Mouse (Mus musculus): ENCODE results near the gene Myh3. TPM values are rescaled to one million over a fixed set of nuclear protein-coding genes. Genes with fewer than 3 reads are reported as not detected.
A peak's percentile ranks its signal among the peaks of the same experiment; 100 is the strongest.

The Myh3 gene
- polyA plus RNA-seq, 1 experiment: 876 TPM

DNA sequence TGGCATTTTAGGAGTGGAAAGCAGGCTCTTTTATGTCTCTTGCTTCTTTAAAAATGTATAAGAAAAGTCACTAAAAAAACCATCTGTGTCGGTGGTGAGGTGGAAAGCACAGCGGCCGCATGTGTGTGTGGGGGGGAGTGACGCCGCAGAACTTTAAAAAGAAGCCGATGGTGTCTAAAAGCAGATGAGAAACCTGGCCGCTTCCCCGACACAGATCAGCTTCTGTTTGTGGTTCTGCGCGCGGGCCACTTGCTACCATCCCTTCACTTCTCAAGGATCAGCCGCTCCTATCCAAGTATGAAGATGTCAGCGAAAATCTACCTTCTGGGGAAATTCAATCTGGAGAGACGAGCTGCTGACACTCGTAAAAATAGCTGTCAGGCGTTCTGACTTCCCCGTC, 47.3 kb downstream of the Myh3 start:
- H3K36me3 ChIP-seq (ENCODE audit: control insufficient read depth, insufficient read depth): no peaks in the 10 kb centered on the region
- H3ac ChIP-seq (ENCODE audit: control insufficient read depth, insufficient read length): no peak overlapping the region
- H3K4me2 ChIP-seq (ENCODE audit: low read depth): peak overlapping the region; percentile 13
- no peaks in the 10 kb centered on the region for H3K79me2 ChIP-seq (ENCODE audit: control insufficient read depth, insufficient read depth)
- no peak for TF ChIP-seq MYOD1 (IDR thresholded peaks at IDR 0.05; ENCODE audit: control insufficient read depth in 1 of 3, insufficient read length in 2 of 3, low read depth in 2 of 3)
- no peak for TF ChIP-seq POLR2AphosphoS2 (IDR thresholded peaks at IDR 0.05; ENCODE audit: insufficient read length, low read depth)
- no peak for TF ChIP-seq TCF12 (IDR thresholded peaks at IDR 0.05; ENCODE audit: insufficient read depth, poor library complexity, severe bottlenecking)
- TF ChIP-seq CEBPB (IDR thresholded peaks at IDR 0.05; ENCODE audit: insufficient read depth, poor library complexity, severe bottlenecking): no peak
- TF ChIP-seq USF1 (IDR thresholded peaks at IDR 0.05; ENCODE audit: low read depth): no peak
- no peak for TF ChIP-seq REST (IDR thresholded peaks at IDR 0.05; ENCODE audit: insufficient read depth, insufficient read length)
- TF ChIP-seq POLR2A (IDR thresholded peaks at IDR 0.05; ENCODE audit: insufficient read length, low read depth): no peak
- no peak for TF ChIP-seq MAX (IDR thresholded peaks at IDR 0.05; ENCODE audit: low read depth)
- no peak for TF ChIP-seq E2F4 (IDR thresholded peaks at IDR 0.05; ENCODE audit: insufficient read depth)
- TF ChIP-seq SRF (IDR thresholded peaks at IDR 0.05; ENCODE audit: control insufficient read depth, insufficient read length, low read depth): no peak
- TF ChIP-seq MYOG (IDR thresholded peaks at IDR 0.05; ENCODE audit: control insufficient read depth in 1 of 3, insufficient read depth in 1 of 3, insufficient read length in 2 of 3, low read depth in 2 of 3): no peak
- TF ChIP-seq TCF3 (IDR thresholded peaks at IDR 0.05; ENCODE audit: insufficient read length, low read depth): no peak
- no peak overlapping the region for H3K4me3 ChIP-seq
- H3K27me3 ChIP-seq (ENCODE audit: control insufficient read depth, insufficient read depth, insufficient read length): no peaks in the 10 kb centered on the region

DNA sequence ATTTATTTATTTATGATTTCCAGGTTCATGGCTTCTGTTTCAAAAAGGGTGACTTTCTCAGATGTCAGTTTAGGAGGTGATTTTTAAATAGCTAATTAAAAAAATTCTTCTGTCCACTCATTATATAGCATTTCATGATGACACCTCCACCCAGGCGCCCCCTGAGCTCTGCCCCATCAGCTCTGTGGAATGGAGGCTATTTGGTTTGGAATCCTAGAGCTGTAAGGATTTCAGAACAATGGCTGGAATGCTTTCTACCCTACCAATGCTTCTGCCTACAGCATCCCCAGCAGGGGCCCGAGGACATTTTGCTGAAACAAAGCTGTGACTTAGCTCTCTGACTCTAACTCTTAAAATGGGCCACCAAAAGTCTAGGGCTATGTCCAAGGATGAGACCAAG, 55.4 kb downstream of the Myh3 start:
- Histone ChIP-seq H3K79me2 (ENCODE audit: control insufficient read depth, insufficient read depth) (no peaks in the 10 kb centered on the region), H3K4me3 (no peak overlapping the region), H3K27me3 (ENCODE audit: control insufficient read depth, insufficient read depth, insufficient read length) (no peaks in the 10 kb centered on the region), H3K36me3 (ENCODE audit: control insufficient read depth, insufficient read depth) (no peaks in the 10 kb centered on the region), H3K4me2 (ENCODE audit: low read depth) (no peak overlapping the region), H3ac (ENCODE audit: control insufficient read depth, insufficient read length) (no peak overlapping the region)
- TF ChIP-seq REST (IDR thresholded peaks at IDR 0.05; ENCODE audit: insufficient read depth, insufficient read length): no peak
- TF ChIP-seq TCF3 (IDR thresholded peaks at IDR 0.05; ENCODE audit: insufficient read length, low read depth): no peak
- no peak for TF ChIP-seq USF1 (IDR thresholded peaks at IDR 0.05; ENCODE audit: low read depth)
- TF ChIP-seq MYOG (IDR thresholded peaks at IDR 0.05; ENCODE audit: control insufficient read depth in 1 of 3, insufficient read depth in 1 of 3, insufficient read length in 2 of 3, low read depth in 2 of 3): no peak
- TF ChIP-seq MYOD1 (IDR thresholded peaks at IDR 0.05; ENCODE audit: control insufficient read depth in 1 of 3, insufficient read length in 2 of 3, low read depth in 2 of 3): no peak
- no peak for TF ChIP-seq E2F4 (IDR thresholded peaks at IDR 0.05; ENCODE audit: insufficient read depth)
- TF ChIP-seq POLR2A (IDR thresholded peaks at IDR 0.05; ENCODE audit: insufficient read length, low read depth): no peak
- TF ChIP-seq MAX (IDR thresholded peaks at IDR 0.05; ENCODE audit: low read depth): no peak
- TF ChIP-seq CEBPB (IDR thresholded peaks at IDR 0.05; ENCODE audit: insufficient read depth, poor library complexity, severe bottlenecking): no peak

DNA sequence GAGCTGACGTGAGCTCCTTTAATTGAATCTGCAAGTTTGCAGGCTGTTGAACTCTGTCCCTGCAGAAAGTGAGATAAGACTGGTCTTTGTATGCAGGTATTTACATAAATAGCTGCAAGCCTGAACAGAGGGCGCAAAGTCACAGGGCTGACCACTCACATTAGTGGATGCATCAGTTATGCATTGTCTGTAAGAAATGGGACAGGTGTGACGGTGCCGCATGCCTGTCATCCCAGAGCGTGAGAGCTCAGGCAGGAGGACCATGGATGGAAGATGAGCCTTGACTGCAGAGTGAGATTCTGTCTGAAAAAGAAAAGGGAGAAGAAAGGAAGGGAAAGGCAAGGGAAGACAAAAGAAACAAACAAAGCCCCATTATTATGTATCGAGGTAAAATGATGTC, 56.6 kb downstream of the Myh3 start:
- peak in 1 of 3 experiments; percentile 10 for TF ChIP-seq MYOD1 (IDR thresholded peaks at IDR 0.05; ENCODE audit: control insufficient read depth in 1 of 3, insufficient read length in 2 of 3, low read depth in 2 of 3)
- TF ChIP-seq POLR2AphosphoS2 (IDR thresholded peaks at IDR 0.05; ENCODE audit: insufficient read length, low read depth): peak; percentile 71
- no peak for TF ChIP-seq TCF12 (IDR thresholded peaks at IDR 0.05; ENCODE audit: insufficient read depth, poor library complexity, severe bottlenecking)
- H3K4me3 ChIP-seq: no peak overlapping the region

DNA sequence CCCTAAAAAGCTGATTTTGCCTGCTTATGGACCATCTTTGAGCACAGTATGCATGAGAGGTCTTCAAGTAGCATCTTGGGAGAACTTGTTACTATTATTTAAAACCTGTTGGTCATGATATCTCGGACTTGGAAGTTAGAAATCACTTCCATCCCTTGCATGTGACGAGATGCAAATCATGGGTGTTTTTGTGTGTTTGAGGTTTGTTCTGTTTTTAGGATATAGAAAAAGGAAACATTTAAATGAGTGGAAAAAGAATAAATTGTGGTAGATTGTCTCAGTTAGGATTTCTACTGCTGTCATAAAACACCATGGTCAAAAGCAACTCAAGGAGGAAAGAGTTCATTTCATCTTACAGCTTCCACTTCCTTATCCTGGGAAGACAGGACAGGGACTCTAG, 57.4 kb downstream of the Myh3 start:
- Histone ChIP-seq H3K27me3 (ENCODE audit: control insufficient read depth, insufficient read depth, insufficient read length) (no peaks in the 10 kb centered on the region), H3ac (ENCODE audit: control insufficient read depth, insufficient read length) (no peak overlapping the region), H3K36me3 (ENCODE audit: control insufficient read depth, insufficient read depth) (no peaks in the 10 kb centered on the region), H3K4me3 (no peak overlapping the region), H3K79me2 (ENCODE audit: control insufficient read depth, insufficient read depth) (no peaks in the 10 kb centered on the region), H3K4me2 (ENCODE audit: low read depth) (no peak overlapping the region)
- TF ChIP-seq POLR2AphosphoS2 (IDR thresholded peaks at IDR 0.05; ENCODE audit: insufficient read length, low read depth): no peak

More for the DNA sequence above, 56.6 kb downstream of the Myh3 start:
- H3K36me3 ChIP-seq (ENCODE audit: control insufficient read depth, insufficient read depth): no peaks in the 10 kb centered on the region
- H3K27me3 ChIP-seq (ENCODE audit: control insufficient read depth, insufficient read depth, insufficient read length): no peaks in the 10 kb centered on the region
- H3K4me2 ChIP-seq (ENCODE audit: low read depth): no peak overlapping the region
- H3ac ChIP-seq (ENCODE audit: control insufficient read depth, insufficient read length): no peak overlapping the region
- H3K79me2 ChIP-seq (ENCODE audit: control insufficient read depth, insufficient read depth): no peaks in the 10 kb centered on the region

DNA sequence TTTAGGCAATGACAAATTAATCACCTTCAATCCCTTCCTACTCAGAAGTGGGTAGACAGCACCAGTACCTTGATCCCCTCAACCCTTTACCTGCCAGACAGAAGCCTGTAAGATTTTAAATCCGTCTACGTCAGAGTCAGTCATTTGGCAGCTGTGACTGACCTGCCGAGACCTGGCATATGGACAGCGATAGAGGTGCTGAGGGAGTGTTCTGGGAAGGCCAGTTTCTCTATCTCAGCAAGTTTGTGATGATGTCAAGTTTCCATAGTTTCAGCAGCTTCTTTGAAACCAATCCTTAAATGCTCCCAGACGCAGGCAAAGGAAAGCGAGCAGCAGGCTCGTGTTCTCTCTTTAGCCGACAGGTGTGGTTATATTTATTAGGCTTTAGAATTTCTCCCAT, 61.5 kb downstream of the Myh3 start:
- Histone ChIP-seq H3K4me2 (ENCODE audit: low read depth) (no peak overlapping the region), H3K79me2 (ENCODE audit: control insufficient read depth, insufficient read depth) (no peaks in the 10 kb centered on the region), H3K4me3 (no peak overlapping the region), H3ac (ENCODE audit: control insufficient read depth, insufficient read length) (no peak overlapping the region), H3K27me3 (ENCODE audit: control insufficient read depth, insufficient read depth, insufficient read length) (no peaks in the 10 kb centered on the region), H3K36me3 (ENCODE audit: control insufficient read depth, insufficient read depth) (no peaks in the 10 kb centered on the region)
- TF ChIP-seq MYOD1 (IDR thresholded peaks at IDR 0.05; ENCODE audit: control insufficient read depth in 1 of 3, insufficient read length in 2 of 3, low read depth in 2 of 3): no peak
- no peak for TF ChIP-seq TCF12 (IDR thresholded peaks at IDR 0.05; ENCODE audit: insufficient read depth, poor library complexity, severe bottlenecking)
- no peak for TF ChIP-seq POLR2AphosphoS2 (IDR thresholded peaks at IDR 0.05; ENCODE audit: insufficient read length, low read depth)
- TF ChIP-seq CEBPB (IDR thresholded peaks at IDR 0.05; ENCODE audit: insufficient read depth, poor library complexity, severe bottlenecking): no peak
- TF ChIP-seq POLR2A (IDR thresholded peaks at IDR 0.05; ENCODE audit: insufficient read length, low read depth): no peak
- TF ChIP-seq TCF3 (IDR thresholded peaks at IDR 0.05; ENCODE audit: insufficient read length, low read depth): no peak
- TF ChIP-seq SRF (IDR thresholded peaks at IDR 0.05; ENCODE audit: control insufficient read depth, insufficient read length, low read depth): no peak
- TF ChIP-seq MYOG (IDR thresholded peaks at IDR 0.05; ENCODE audit: control insufficient read depth in 1 of 3, insufficient read depth in 1 of 3, insufficient read length in 2 of 3, low read depth in 2 of 3): no peak

Data from myocyte (in vitro differentiated cells).